Mouse (Mus musculus) cerebellum, adult 9-10 months (tissue): ENCODE measurements at regions not wholly inside any gene's neighbourhood (a gene's known extent, or its start where the extent isn't known, plus 50 kb on each side); places are given as distances from the start of the nearest gene placed in this dataset.
"Not testable (repeated sequence)": the region's sequence is repeated elsewhere in the genome, so short reads cannot be mapped to it uniquely, and the experiment has no call there.

Experiments used
- DNase-seq: peaks from one replicate; pipeline ENCODE4 v3.0.0; 2022

DNA sequence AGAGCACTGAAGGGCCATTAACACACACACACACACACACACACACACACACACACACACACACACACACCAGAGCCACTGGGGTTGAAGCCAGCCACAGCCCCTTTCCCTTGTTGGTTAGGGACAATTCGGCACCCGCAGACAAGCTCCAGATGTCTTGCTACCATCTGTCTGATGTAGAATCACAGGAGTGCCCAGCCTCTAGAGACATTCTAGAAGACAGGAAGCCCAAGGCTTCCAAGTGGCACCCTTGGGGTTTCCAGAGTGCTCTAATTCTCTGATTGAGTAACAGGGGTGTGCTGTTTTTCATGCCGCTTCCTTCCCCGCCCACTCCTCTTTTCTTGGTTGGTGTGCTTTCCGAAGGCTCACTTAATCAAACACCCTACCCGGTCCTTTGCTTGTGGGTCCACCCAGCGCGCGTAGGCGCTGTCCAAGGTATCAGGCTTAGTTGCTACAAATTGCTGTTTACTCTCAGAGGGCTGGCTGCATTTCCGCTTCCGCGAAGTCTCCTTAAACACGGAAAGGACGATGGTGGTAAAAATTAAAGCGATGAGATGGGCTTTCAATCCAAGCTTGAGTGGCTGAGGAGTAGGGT is 59.5 kb upstream of the Zbtb18 start:
- no peak for DNase-seq

DNA sequence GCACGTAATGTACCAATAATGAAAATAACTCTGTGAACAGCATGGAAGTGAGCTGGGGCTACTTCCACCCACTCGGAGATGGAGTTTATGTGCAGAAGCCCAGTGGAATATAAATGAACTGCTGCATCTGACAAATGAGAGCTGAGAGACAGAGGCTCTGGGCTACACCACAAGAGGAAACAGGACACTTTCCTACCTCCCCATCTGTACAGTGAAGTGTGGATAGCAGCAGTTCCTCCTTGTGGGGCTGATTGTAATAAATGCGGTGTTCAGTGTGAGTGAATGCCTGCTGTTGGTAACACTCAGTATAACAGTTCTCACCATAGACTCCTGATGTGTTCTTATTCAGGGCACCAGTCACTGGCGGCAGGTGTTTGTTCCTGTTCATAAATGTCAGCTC is 60.0 kb upstream of the Zbtb18 start:
- DNase-seq: no peak

DNA sequence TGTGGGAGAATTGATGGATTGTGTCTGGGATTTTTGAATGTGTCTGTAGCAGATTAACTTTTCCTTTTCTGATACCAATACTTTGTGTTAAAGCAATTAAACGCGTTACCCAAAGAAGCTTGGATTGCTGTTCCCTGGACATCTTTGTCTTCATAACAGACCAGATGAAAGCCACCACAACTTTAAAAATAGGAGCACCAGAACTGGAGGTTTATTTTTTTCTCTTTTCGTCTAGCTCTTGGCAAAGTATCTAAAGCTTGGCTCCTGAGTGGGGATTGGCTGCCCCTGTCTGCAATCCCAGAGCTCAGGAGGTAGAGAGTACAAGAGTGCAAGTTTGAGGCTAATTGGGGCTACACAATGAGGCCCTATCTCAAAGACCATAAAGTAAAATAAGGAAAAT is 64.0 kb upstream of the Zbtb18 start:
- no peak for DNase-seq

DNA sequence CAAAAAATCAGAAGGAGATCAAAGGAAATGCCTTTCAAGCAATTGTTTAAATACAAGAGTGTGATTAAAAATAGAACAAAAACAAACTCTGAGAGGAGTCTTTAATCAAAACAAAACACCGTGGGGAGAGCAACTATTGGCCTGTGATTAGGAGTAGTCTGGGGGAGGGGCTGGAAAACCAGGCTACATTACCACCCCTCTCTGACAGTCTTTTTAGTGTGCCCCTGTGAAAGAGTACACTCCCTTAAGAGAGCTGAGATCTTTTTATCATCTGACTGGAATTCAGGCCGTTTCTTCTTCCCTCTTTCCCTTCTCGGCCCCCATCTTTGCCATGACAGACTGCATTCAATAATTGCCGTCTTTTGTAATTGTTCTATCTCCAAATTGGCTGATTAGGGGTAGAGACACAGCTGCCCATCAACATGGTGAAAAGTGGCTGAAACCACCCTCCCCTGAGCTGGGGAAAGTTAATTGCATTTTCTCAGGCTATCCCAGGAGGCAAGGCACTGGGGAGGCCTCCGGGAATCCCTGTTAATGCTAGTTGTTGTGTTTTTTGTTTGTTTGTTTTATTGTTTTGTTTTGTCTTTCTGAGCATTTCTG is 68.8 kb upstream of the Zbtb18 start:
- DNase-seq: no peak

DNA sequence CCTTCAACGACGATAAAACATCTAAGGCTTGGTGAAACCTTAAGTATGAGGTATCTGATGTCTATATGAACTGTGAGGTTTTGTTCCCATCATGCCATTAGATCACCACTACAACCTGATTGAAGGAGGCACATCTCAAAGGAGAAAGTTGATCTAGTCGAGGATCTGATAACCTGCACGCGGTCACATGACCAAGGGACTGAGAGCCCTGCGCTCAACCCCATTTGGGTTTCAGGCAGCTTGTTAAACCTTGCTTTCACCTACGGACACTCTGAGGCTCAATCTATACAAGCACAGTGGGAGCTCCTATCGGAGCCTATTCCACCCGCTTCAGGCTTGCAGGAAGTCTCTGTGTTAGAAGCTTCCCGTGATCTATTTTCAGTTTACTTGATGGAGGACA is 70.1 kb upstream of the Zbtb18 start:
- no peak for DNase-seq

DNA sequence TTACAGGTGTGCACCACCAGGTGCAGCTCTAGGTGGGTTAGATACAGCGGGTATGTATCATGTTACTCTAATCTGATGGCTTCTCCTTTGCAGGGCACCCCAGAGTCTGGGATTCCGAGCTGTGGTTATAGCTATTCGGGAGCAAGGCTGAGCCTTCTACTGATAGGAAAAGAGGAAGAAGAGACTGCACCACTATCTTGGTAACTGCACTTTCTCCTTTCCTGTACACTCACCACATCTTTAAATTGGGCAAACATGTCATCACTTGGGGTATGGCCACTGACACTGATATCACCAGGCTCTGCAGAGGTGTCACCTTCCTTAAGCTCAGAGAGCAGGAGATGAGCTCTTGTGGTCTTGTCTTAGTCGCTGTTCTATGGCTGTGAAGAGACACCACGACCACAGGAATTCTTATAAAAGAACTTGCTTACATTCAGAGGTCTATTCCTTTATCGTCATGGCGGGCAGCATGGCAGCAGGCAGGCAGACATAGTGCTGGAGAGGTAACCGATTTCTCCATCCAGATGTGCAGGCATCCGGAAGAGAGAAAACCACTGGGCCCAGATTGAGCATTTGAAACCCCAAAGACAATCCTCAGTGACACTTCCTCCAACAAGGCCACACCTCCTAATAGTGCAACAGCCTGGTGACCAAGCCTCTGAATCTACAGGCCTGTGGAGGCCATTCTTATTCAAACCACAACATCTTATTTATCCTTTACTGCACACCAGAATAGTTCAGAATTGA is 74.1 kb upstream of the Zbtb18 start:
- DNase-seq: no peak

DNA sequence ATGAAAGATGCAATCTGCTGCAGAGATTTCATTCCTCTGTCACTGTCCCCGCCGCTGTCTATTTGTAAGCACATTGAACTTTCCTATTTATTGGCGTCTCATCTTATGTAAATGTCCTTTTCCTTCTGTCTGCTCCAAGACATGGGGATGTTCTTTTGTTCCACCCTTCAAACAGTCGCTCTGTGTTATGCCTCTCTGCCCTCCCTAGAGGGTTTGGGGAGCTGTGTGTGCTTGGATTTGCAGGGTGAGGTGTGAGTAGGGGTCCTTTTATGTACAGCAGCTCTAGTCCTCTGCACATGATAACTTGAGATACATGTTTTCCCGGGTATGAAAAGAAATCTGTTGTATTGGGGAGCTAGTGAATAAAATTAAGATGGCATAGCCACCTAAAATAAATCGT is 75.2 kb upstream of the Zbtb18 start:
- DNase-seq: peak; percentile 21

DNA sequence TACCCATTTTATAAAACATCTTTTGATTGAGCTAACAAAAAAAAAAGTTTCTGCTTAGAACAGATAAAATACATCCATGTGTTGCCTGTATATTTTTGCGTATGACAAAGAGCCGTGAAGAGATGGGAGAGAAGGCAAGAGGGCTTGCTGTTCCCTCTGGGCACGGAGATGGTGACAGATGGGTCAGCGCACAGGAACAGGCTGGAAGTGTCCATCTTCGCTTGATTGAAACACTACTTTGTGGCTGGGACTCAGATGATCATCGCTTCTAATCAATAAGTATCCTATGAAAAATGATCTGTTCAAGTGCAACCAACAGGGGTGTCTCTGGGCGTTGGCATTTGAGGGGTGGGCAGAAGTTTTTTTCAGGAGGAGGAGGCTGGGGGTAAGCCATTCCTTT is 75.7 kb upstream of the Zbtb18 start:
- DNase-seq: peak; percentile 55

DNA sequence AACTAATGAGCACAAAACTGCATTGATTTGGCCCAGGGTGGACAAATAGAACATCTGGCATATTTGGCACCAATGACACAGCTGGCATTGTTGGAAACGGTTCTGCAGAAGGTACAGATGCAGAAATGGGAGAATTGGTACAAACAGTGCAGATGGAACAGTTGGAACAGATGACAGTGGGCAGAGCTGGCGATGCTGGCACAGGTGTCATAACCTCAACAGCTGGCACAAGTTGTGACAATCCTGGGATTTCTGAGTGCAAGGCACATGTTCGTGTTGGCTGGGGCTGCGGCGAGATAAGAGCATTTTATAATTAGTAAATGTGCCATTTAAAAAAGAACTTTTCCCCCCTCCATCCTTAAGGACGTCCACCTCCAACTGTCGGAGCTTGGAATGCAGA is 77.8 kb upstream of the Zbtb18 start:
- no peak for DNase-seq

DNA sequence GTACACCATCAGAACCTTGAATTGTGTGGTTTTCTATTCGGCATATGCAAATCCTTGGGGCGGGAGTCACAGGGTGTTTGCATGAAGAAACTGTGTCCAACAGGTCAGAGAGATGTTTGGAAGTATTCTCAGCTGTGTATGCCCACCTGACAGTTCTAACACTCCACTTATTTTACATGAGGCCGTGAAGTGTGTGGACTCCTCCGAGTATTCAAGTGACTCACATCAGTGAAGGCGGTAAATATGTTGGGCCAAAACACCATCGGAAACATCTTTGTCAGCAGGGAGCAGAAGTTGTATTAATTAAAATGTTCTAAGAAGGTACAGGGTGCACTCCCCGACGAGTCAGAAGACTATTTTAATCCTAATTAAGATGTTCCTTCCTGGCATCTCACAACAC is 79.8 kb upstream of the Zbtb18 start:
- DNase-seq: no peak

DNA sequence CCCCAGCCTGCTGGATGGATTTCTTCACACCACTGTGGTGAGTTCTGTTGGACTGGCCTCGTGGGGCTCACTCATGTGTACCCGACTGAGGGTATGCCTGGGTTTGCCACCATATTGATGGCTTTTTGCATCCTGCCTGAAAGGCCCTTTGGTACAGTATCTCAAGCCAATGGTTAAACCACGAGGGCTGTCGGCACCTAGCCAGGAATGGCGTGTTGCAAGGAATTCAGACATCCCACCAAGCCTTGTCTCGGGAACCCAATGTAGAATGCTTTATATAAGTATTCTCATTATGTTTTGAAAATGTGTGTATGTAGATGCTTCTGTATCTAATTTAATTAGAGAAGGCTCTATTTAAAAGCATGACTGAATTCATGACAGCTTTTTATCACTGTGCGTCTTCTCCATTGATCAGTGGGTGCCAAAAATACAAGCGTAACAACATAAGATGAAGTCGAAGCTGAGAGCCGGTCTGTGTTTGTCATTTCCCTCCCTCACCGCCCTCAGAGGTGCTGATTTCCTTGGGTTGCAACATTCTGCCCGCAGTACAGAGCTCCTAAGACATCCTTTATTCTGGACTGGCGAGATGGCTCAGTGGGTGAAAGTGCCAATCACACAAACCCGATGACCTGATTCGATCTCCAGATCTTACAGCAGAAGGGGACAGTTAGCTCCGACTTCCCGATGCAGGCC is 90.5 kb upstream of the Akt3 start:
- DNase-seq: no peak

DNA sequence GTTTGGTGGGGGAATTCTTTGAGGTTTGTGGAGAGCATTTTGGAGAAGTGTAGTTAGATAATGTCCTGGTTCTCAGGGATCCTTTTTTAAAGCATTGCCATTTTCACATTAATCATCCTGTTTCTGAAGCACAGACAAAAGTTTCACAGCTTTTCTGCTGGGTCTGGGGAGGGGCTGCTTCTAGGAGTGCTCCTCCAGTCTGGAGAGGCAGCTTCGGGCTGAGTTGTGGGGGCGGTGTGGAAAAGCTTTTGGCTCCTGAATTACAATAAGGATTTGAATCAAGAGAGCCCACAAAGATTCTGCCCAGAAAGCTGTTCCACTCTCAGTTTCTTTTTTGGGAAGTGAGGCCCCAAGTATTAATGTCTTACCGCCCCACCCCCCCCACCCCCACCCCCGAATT is 89.2 kb upstream of the Akt3 start:
- DNase-seq: no peak

DNA sequence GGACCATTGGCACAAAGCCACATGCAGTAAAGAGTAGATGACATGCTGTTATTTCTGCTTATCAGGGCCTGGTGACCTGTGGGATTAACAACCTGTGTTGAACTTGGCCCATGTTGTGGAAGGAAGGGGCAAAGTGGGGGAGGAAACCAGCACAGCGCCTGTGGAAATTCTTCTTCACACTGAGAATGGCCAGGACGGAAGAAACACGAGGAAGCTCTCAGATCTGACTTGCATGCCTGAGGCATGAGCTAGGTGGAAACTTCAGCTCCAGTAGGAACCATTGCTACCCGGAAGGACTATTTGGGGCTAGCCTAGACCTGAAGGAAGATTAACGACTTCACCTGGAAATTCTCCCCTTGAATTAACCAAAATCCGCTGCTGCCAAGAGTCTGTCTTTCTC is 88.5 kb upstream of the Akt3 start:
- DNase-seq: no peak

DNA sequence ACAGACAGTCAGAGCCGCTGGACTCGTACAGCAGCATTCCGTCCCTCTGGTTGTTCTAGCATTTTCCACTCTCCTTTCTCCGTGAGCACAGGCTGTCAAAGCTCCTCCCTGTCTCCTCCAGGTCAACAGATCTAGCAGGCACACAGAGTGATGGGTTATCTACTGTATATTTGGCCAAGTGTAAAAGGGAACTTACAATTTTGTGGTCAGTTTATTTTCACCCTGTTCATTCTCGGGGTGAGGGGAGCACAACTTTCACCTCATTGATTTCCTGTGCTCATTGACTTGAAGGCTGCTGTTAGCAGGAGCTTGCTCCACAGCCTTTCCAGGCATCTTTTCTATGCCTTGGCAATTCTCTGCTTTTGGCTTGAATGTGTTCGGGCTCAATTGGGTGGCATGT is 87.5 kb upstream of the Akt3 start:
- DNase-seq: no peak

DNA sequence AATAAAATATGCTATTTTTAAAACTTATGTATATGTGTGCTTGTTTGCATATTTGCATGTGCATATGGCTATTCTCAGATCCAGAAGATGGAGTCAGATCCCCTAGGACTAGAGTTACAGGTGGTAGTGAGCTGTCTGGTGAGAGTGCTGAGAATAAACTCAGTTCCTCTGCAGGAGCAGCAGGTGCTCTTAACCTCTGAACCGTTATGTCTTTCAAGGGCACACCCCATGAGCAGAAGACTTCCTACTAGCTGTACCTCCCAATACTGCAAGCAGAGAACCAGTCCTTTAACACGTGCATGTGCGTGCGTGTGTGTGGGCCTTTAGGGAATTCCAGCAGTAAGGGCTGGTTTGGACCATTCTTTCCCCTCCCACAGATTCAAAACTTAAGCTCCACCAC is 85.9 kb upstream of the Akt3 start:
- no peak for DNase-seq

DNA sequence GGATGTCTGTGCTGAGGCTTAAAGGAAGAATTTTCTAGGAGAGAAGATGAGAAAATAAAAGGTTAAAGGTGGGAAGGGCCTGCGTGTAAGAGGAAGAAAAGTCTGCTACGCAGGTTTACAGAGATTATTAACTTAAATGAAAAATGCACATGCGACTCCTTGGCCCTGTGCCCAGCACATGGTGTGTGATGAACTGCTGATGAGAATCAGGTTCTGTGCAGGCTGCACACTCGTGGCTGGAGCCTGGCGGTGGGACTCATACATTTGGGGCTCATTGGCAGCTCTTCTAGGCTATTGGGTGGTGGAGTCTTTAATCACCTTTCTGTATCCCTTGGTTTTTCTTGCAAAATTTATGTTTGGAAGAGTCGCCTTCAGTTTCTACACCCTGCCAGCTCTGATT is 85.1 kb upstream of the Akt3 start:
- no peak for DNase-seq

DNA sequence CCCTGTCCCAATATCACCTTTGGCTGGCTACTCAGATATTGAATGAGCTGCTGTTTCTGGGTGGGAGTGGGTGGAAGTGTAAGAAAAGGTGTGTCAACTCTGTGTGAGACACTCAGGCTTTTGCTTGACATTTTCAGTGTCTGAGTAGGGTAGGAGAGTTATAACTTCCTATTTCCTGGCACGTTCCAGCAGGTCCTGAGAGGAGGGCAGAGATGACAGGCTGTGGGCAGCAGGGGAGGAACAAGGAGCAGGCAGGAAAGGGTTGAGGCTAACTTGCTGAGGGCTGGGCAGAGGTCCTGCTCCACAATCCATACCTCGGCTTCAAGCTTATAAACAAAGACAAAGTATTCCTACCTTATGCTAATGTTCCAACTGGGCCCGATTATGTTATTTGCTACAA is 82.2 kb upstream of the Akt3 start:
- no peak for DNase-seq

DNA sequence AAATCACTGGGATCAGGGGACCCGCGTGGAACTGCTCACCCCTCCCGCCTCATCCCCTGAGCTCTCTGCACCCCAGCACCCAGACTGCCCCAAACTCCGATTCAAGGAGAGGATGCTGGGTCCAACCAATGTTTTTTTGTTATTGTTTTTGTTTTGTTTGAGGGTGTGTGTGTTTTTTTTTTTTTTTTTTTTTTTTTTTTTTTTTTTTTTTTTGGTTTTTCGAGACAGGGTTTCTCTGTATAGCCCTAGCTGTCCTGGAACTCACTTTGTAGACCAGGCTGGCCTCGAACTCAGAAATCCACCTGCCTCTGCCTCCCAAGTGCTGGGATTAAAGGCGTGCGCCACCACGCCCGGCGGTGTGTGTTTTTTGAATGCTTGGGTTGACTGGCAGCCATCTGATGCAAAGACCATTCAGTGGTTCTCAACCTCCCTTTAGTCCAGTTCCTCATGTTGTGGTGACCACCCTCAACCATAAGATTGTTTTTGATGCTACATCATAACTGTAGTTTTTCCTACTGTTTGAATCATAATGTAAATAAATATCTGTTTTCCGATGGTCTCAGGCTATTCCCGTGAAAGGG is 81.3 kb upstream of the Akt3 start:
- DNase-seq: not testable (repeated sequence)

DNA sequence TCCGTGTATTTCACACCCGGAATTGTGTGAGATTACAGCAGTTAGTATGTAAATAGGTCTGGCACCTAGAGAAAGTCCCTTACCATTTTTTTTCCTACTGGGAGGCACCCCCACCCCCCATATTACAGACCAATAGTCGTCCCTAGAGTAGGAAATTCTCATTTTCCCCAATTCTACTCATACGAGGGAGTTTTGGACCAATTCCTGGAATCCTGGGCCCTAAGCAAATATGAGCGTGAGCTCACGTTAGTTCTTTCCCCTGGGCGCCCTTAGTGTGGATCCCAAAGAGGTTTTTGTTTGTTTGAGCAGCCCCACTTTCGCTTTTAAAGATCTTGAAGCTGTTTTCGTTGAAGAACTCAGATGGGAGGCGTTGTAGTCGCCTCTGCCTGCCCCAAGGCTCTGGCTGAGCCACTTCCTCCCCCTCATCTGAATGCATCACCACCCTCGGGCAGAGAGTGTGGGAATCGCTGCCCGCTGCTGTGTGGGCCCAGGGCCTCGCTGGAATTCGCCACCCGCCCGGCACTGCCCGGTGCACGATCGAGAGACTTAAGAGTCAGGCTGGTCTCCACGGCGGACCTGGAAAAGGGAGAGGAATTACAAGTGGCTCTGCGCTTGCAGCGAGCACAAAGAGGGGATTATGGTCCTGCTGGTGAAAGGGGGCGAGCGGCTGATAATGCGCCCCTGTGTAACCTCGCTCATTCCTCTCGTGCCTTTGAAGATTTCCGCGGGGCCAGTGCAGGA is 80.6 kb upstream of the Akt3 start:
- peak; percentile 58 for DNase-seq

DNA sequence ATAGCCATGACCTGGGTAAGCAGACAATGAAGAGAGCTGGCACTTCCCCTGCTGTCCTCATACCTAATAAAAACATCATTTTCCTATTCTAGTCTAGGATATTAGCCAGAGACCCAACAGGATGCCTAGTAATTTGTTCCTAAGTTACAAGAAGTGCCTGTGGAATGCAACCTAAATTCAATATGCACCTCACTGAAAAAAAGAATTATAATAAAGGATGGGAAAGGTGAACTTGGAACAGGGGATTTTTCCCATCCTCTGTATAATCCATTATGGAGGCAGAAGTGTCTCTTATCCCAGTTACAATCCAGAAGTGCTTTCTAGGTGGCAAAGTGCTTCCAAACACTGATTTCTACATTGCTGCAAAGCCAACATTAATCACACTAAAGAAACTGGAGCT is 79.8 kb upstream of the Akt3 start:
- DNase-seq: no peak

DNA sequence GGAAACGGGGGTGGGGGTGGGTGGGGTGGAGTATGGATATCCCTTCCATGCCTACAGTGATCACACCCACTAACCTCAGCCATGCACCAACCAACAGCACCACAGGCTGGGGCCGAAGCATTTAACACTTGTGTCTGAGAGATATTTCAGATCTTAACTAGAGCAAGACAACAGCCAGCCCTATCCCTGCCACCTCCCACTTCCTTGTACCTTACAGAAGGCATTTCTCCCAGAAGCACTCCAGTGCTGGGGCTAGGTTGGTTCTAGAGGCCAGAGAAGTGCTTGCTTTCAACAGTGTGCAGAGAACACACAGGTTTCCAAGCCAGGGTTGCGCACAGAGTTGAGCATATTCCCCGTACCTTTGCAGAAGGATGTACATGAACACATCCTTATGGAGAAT is 79.1 kb upstream of the Akt3 start:
- no peak for DNase-seq

DNA sequence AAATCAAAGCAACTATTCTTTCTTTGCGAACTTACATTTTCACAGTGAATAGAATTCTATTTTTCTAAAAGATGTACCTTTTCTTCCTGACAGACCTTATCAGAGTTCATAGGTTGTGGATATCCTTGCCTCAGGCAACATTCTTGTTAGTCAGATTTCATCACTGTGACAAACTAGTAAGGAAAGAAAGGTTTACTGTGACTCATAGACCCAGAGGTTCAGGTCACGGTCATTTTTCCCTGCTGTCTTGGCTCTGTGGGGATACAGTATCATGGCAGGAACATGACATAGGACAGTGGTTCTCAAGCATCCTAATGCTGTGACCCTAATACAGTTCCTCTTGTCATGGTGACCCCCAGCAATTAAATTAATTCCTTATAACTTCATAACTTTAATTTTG is 78.4 kb upstream of the Akt3 start:
- DNase-seq: no peak

DNA sequence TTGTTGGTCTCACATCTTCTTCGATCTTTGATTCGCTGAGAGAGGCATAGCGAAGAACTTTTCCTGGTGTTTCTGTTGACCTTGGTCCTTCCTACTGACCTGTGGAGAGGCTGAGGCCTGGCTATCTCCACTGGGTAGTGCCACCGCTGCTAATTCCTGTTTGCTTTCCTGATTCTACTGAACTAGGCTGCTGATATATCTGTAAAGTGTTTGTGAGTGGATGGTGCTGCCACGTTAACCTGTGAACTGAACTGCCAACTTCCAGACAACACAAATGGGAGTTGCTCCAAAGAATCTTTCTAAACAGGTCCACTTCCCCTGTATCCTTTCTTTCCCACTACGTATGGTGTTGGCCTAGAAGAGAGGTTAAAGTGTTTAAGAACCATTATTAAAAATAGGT is 78.0 kb upstream of the Akt3 start:
- DNase-seq: no peak
